Mouse (Mus musculus) gastrocnemius, postnatal 14 days (tissue): ENCODE data around the gene Cryga. TPM values are rescaled to one million over a fixed set of nuclear protein-coding genes. Genes with fewer than 3 reads are reported as not detected.
"Not testable (repeated sequence)": the region's sequence is repeated elsewhere in the genome, so short reads cannot be mapped to it uniquely, and the experiment has no call there.

Source experiments
- DNase-seq: peaks from one replicate; pipeline ENCODE4 v3.0.0; 2021; ENCODE audit warnings: mixed read lengths
- intact Hi-C: fragments of 180-260 bp; cut with DNase I; formaldehyde crosslinking; loops from one replicate; pipeline ENCODE4 v1.15.1; 2025; ENCODE audit warnings: low total_unique reads
- total RNA-seq, 2 experiments: library from RNA; stranded (reverse); gene quantifications; 2 replicates each; pipeline ENCODE4 v1.2.3; 2021

Gene Cryga
- total RNA-seq, 2 experiments from 2014 or later = not detected

DNA sequence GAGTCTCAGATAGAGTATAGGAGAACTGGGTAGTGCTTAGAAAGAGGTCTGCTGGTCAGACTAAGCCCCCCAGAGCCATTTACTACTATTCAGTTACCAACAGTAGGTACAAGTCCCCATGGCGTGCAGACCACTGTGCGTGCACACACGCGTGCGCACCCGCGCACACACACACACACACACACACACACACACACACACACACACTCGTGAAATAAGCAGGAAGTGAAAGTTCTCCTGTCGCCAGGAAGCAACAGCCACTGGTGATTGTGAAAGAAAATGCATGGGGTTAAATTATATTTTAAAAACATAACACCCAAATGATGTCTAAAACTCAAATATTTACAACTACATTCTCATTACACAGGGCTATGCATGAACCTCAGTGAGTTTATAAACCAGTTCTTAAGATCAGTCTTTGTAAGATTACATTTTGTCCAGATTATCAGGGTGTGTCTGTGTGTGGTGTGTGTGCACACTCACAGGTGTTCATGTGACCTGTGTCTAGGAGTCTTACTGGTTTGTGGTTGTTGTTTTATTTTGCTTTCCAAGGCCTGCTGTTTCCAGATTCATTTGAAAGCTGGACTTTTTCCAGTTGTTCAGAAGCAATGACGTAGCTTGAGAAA, 4.6 kb upstream of the Cryga start:
- intact Hi-C loops = loop anchor here (5.0 kb wide), 1 partner anchor 75 kb away; no protein-coding TSS in a partner anchor
- no peak for DNase-seq

GRCm38 (mm10) chr1:65096953-65097352, 6.2 kb downstream of the Cryga start:
- intact Hi-C loops = no loop called here
- DNase-seq = no peak

- DNase-seq = no peak
Measured at GRCm38 (mm10) chr1:65091566-65091965, 11.6 kb downstream of the Cryga start.

DNA sequence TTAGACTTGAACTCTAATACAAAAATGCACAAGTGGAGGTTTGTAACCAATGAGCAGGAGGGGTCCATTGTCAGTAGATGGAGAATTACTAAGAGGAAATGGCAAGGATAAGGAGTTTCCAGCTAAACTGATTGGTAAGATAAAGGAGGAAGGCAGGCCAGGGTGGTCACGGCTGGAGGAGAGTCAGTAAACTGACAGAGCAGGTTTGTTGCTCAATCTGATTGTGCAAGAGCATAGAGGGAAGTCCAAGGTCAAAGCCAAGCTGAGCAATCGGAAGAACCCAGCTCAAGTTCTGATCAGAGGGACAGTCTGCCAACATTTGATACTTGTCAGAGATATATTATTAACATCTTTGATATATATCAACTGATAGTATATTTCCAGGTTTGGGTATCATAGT, 12.8 kb downstream of the Cryga start:
- no peak for DNase-seq
- intact Hi-C loops = no loop called here

More at GRCm38 (mm10) chr1:65091566-65091965, 11.6 kb downstream of the Cryga start:
- intact Hi-C loops = no loop called here

DNA sequence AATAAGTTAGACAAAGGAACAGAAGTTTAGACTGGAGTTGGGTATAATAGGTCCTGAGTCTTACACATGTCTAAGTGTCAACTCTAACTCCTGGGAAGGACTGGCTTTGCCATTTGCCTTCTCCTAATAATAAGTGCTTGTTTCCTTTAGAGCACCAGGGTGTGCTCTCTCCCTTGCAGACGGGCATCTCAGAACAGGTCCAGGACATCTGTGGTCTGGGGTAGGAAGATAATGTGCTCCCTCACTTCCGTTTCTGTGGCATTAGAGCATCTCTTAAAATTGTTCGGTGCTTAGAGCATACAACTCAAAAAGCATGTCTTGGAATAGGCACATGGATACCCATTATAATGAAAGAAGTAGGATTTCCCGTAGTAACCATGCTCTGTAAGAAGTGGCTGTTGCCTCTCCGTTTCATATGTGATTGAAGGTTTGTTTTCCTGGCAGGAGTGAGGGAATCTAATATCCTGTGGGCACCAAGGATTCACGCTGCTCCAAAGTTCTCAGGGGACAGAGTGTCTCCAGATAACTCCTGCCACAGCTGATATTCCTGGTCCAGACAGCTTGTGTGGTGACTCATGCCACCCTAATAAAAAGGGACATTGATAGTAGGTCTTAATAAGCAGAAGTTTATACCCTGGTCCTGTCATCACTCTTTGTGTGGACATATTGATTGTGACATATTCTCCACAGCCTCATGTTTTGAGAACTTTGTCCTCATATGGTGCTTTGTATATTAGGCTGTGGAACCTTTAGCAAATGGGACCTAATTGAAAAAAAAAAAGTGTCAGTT, 14.4 kb downstream of the Cryga start:
- intact Hi-C loops = no loop called here
- no peak for DNase-seq

GRCm38 (mm10) chr1:65082188-65082587, 21.0 kb downstream of the Cryga start, which contains the start of gene Crygb:
TSS of gene Crygb (minus strand) at chr1:65082288.
- intact Hi-C loops = no loop called here
- no peak for DNase-seq

DNA sequence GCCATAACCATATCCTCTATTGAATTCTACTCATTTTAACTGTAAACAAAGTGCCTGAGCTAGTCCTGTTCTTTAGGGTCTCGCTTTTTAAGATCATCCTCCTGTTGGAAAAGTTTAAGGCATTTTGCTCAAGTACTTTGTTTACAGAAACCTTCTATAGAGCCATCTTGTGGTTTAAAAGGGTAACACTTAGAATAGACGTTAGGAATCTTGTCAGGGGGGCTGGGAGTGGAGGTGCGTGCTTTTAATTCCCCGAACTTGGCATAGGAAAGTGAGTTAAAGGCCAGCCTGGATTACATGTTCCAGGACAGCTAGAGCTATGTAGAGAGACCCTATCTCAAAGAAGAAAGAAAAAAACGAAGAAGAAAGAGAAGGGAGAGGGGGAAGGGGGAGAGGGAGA, 27.6 kb downstream of the Cryga start:
- DNase-seq = no peak
- intact Hi-C loops = no loop called here

GRCm38 (mm10) chr1:65073589-65073988, 29.6 kb downstream of the Cryga start, which contains the start of gene Crygc:
TSS of gene Crygc (minus strand) at chr1:65073689.
- no peak for DNase-seq
- intact Hi-C loops = no loop called here

DNA sequence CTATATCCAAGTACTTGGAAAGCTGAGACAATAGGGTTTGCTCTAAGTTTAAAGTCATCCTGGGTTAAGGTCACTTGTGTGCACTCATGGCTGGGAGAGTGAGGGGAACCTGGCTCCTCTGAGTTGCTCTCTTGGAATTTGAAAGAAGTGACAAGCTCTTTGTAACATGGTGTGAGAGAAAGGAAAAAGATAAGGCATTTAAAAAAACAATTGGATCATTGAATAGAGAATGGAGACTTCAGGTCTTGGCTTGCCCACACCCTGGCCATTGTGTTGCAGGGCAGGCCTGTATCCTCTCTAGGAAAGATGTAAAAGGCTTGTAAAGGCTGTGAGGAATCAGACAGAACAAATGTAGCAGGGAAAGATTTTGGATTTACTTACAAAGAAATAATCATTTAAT, 35.3 kb downstream of the Cryga start:
- DNase-seq = no peak
- intact Hi-C loops = no loop called here

- no peak for DNase-seq
- intact Hi-C loops = no loop called here
Measured at GRCm38 (mm10) chr1:65064201-65064600, 39.0 kb downstream of the Cryga start.

DNA sequence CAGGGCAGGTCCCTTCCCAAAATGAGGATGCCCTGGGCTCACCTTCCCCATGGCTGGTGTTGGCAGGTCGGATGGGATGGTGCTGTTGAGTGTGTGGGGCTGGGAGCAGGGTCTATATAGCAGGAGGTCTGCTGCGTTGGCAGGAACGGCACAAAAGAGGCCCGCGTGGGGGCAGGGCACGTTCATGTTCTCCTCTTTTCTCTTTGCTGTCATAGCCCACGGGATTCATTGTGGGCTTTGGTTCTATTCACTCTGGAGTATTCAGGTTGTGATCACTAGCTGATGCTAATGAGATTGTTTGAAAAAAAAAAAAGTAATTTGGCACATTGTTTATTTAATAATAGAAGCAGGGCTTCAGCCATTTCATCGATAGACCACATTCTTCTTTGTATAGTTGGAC, 39.8 kb downstream of the Cryga start, which contains the start of gene Crygd:
Gene Crygd, minus strand, starts transcription at position 101 of the 400 bp plus-strand sequence.
- intact Hi-C loops = no loop called here
- no peak for DNase-seq

DNA sequence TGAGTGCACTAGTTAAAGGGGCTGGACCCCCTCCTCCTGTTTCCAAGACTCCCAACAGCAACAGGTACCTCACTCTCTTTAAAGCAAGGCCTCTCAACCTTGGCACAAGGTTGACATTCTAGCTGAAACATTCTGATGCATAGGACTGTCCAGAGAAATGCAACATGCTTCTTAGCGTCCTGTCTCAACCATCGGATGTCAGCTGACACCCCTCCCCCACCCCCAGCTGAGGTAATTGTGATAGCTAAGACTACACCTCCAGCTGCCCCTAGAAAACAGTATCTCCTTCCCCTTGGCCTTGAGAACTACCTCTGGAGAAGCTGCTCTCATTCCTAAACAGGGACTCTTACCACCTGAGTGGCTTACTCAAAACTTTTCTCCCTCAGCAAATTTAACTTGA, 51.0 kb downstream of the Cryga start:
- no peak for DNase-seq
- intact Hi-C loops = no loop called here

GRCm38 (mm10) chr1:65051696-65052095, 51.5 kb downstream of the Cryga start:
- intact Hi-C loops = no loop called here
- no peak for DNase-seq

- intact Hi-C loops, DNase-seq: not testable (repeated sequence)
Measured at GRCm38 (mm10) chr1:65050952-65051351, 52.2 kb downstream of the Cryga start, which contains the start of gene Cryge. TSS of gene Cryge (minus strand) at chr1:65051149.

Other genes starting within 250 kb of the Cryga start
- gene Plekhm3, start 146.5 kb downstream of the Cryga start, total RNA-seq = 1 to 10 TPM; 3.9 to 5.1 TPM
- gene Akr1cl, start 70.6 kb downstream of the Cryga start, total RNA-seq = not detected
- gene Cryge, start 52.2 kb downstream of the Cryga start, total RNA-seq = not detected
- not detected for gene Crygd, start 39.9 kb downstream of the Cryga start, total RNA-seq
- not detected for gene Crygc, start 29.7 kb downstream of the Cryga start, total RNA-seq
- gene Crygb, start 21.1 kb downstream of the Cryga start, total RNA-seq = not detected
- not detected for gene Gm28845, start 16.2 kb upstream of the Cryga start, total RNA-seq
- not detected for gene D630023F18Rik, start 19.8 kb upstream of the Cryga start, total RNA-seq
- 10 to 100 TPM; 39.9 to 51.1 TPM for gene Idh1, start 83.1 kb upstream of the Cryga start, total RNA-seq
- gene Pikfyve, start 83.3 kb upstream of the Cryga start, total RNA-seq = 1 to 10 TPM; 8.5 to 8.9 TPM
- gene Pth2r, start 178.7 kb upstream of the Cryga start, total RNA-seq = not detected